Mouse (Mus musculus) lung, adult 2 months (tissue): ENCODE data around the gene Cfap99.

Source experiments
- CTCF ChIP-seq: fragments of 200-500 bp; IDR thresholded peaks from 2 replicates; pipeline ENCODE4 v1.5.1; 2011; ENCODE audit warnings: mild to moderate bottlenecking, low read length, control low read depth; ENCODE audit not compliant: insufficient read depth
- POLR2A ChIP-seq: fragments of 200-500 bp; IDR thresholded peaks from 2 replicates; pipeline ENCODE4 v1.6.1; 2011; ENCODE audit warnings: low read depth, mild to moderate bottlenecking, control low read depth, low read length, borderline replicate concordance; ENCODE audit errors: extremely low read depth

DNA sequence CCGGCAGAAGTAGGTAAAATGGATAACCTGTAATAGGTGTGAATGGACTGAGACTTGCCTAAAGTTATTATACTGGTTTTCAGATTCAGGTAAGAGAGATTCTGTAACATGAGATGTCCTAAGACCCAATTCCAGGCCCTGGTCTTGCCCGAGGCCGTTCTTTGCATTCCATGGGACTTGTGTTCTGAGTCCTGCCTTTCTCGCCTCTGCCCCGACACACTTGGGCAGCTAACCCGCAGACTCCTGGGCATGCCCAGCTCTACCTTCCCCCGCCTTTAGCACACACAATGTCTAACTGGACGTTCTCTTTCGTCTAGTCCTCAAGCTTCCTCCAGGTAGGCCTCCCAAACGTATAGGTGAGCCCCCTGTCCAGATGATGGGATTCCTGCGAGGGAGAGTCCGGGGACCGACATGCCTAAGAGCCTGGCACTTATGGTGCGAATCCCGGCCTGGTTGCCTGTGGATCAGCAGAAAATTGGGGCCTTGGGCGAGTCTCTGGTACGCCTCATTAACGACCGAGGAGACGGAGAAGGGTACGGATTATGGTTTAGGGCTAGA, 47.2 kb downstream of the Cfap99 start:
- TF ChIP-seq POLR2A (no peak), CTCF (no peak)
